Mouse (Mus musculus) layer of hippocampus, postnatal 36 days (tissue): Measurements from ENCODE around the gene Adtrp. TPM values are rescaled to one million over a fixed set of nuclear protein-coding genes. Genes with fewer than 3 reads are reported as not detected.

Experiments used
- total RNA-seq, 2 experiments: library from RNA; stranded (reverse); gene quantifications; 2 replicates each; pipeline ENCODE4 v1.2.3; 2021

Adtrp gene
- total RNA-seq, 2 experiments from 2014 or later: 0.62 TPM; not detected in 1

Other genes starting within 250 kb of the Adtrp start
- 100 to 1,000 TPM in 1 of 2 experiments, 10 to 100 TPM in 1; 99.0 to 101 TPM for gene Tmem170b, start 241.8 kb downstream of the Adtrp start, total RNA-seq
- 10 to 100 TPM; 24.2 TPM for gene Hivep1, start 204.3 kb upstream of the Adtrp start, total RNA-seq